ENCODE assay signal across 17 mouse cellular contexts in genomic region chr10:26008948-26009347, GRCm38 (mm10).
DNase-seq lines count a peak whose midpoint lies in the region; ATAC-seq and TF ChIP-seq lines count a peak whose summit lies in the region.
"Had no signal": no experiment of that assay in that cellular context is flagged by ENCODE, and none has a peak within 500 bp of the region (broad histone marks: within the 10 kb centered on the region; RNA-seq: fewer than 3 reads in every experiment).

No protein-coding gene starts in this region.

- H3K4me1 ChIP-seq in forebrain, embryonic 14.5 days (ENCODE audit: control insufficient read depth, insufficient read depth, low read length) = no peaks in the 10 kb centered on the region
- no peaks in the 10 kb centered on the region for H3K4me1 ChIP-seq in forebrain, embryonic 11.5 days (replicated peaks; ENCODE audit: control insufficient read depth, insufficient read depth, low read length)
- no peaks in the 10 kb centered on the region for H3K4me1 ChIP-seq in liver, postnatal 0 days (ENCODE audit: insufficient read depth)
- H3K4me1 ChIP-seq: midbrain, embryonic 10.5 days had no signal

- no peak overlapping the region for H3K4me3 ChIP-seq in forebrain, embryonic 14.5 days (ENCODE audit: low read depth, low read length)
- no peak overlapping the region for H3K4me3 ChIP-seq in forebrain, embryonic 11.5 days (ENCODE audit: low read depth, low read length)
- no peak overlapping the region for H3K4me3 ChIP-seq in layer of hippocampus, adult 2 months
- no peak overlapping the region for H3K4me3 ChIP-seq in liver, postnatal 0 days (ENCODE audit: low read depth, low read length)
- H3K4me3 ChIP-seq: heart, adult 2 months; midbrain, embryonic 10.5 days had no signal

- ATAC-seq in forebrain, embryonic 14.5 days = no peak
- ATAC-seq in forebrain, embryonic 11.5 days (replicated peaks; ENCODE audit: low FRiP score) = no peak
- ATAC-seq in liver, postnatal 0 days = no peak
- no peak for ATAC-seq in megakaryocyte-erythroid progenitor cell, adult 5-6 weeks (replicated peaks; ENCODE audit: low FRiP score, low TSS enrichment, poor library complexity, severe bottlenecking)
- ATAC-seq: activated CD4-positive, CD25-positive, alpha-beta regulatory T cell, adult 4 months had no signal

- TF ChIP-seq EP300 in liver, postnatal 0 days (IDR thresholded peaks at IDR 0.05; ENCODE audit: low read depth) = no peak

- H3K27me3 ChIP-seq in forebrain, embryonic 14.5 days (replicated peaks; ENCODE audit: control insufficient read depth, insufficient read depth, low read length) = no peaks in the 10 kb centered on the region
- H3K27me3 ChIP-seq in forebrain, embryonic 11.5 days (ENCODE audit: control insufficient read depth, insufficient read depth, low read length) = no peaks in the 10 kb centered on the region
- no peaks in the 10 kb centered on the region for H3K27me3 ChIP-seq in liver, postnatal 0 days (ENCODE audit: insufficient read depth, low read length)

- no peaks in the 10 kb centered on the region for H3K36me3 ChIP-seq in forebrain, embryonic 14.5 days (ENCODE audit: control insufficient read depth, insufficient read depth, low read length)
- no peaks in the 10 kb centered on the region for H3K36me3 ChIP-seq in forebrain, embryonic 11.5 days (ENCODE audit: control insufficient read depth, insufficient read depth, low read length)
- no peaks in the 10 kb centered on the region for H3K36me3 ChIP-seq in liver, postnatal 0 days (replicated peaks; ENCODE audit: insufficient read depth, low read length)
- H3K36me3 ChIP-seq: G1E; midbrain, embryonic 10.5 days had no signal

- no peak for TF ChIP-seq POLR2A in brain, embryonic 14.5 days (IDR thresholded peaks at IDR 0.05; ENCODE audit: borderline replicate concordance, extremely low read depth, insufficient read depth, insufficient read length, poor library complexity, severe bottlenecking)

- H3K27ac ChIP-seq in forebrain, embryonic 14.5 days (ENCODE audit: low read depth, low read length) = no peak overlapping the region
- no peak overlapping the region for H3K27ac ChIP-seq in forebrain, embryonic 11.5 days (ENCODE audit: low read depth, low read length)
- peak overlapping the region; percentile 48; the same call in 1 of the 2 replicates for H3K27ac ChIP-seq in layer of hippocampus, adult 2 months
- H3K27ac ChIP-seq in liver, postnatal 0 days (ENCODE audit: low read depth) = no peak overlapping the region
- H3K27ac ChIP-seq: heart, adult 2 months; midbrain, embryonic 10.5 days had no signal

- TF ChIP-seq CTCF in layer of hippocampus, adult 2 months (conservative IDR thresholded peaks at IDR 0.05) = no peak
- no peak for TF ChIP-seq CTCF in brain, embryonic 14.5 days (IDR thresholded peaks at IDR 0.05; ENCODE audit: borderline replicate concordance, extremely low read depth, insufficient read depth, insufficient read length)
- TF ChIP-seq CTCF in liver, postnatal 0 days (IDR thresholded peaks at IDR 0.05; ENCODE audit: low read depth) = no peak

- H3K9me3 ChIP-seq in forebrain, embryonic 14.5 days (replicated peaks; ENCODE audit: control insufficient read depth, low read length) = no peaks in the 10 kb centered on the region
- no peaks in the 10 kb centered on the region for H3K9me3 ChIP-seq in forebrain, embryonic 11.5 days (ENCODE audit: control insufficient read depth, low read length)
- H3K9me3 ChIP-seq in liver, postnatal 0 days (ENCODE audit: low read length) = no peaks in the 10 kb centered on the region
- H3K9me3 ChIP-seq: midbrain, embryonic 10.5 days had no signal

- no peak overlapping the region for H3K4me2 ChIP-seq in forebrain, embryonic 14.5 days (ENCODE audit: low read length)
- no peak overlapping the region for H3K4me2 ChIP-seq in forebrain, embryonic 11.5 days (ENCODE audit: low read depth, low read length, severe bottlenecking)
- no peak overlapping the region for H3K4me2 ChIP-seq in liver, postnatal 0 days (ENCODE audit: low read depth, low read length)

- no peak overlapping the region for H3K9ac ChIP-seq in forebrain, embryonic 14.5 days (ENCODE audit: low read length)
- H3K9ac ChIP-seq in forebrain, embryonic 11.5 days (ENCODE audit: low read length) = no peak overlapping the region
- no peak overlapping the region for H3K9ac ChIP-seq in liver, postnatal 0 days (replicated peaks)

- peak; percentile 20 for DNase-seq in forebrain, embryonic 14.5 days (ENCODE audit: low spot score)
- DNase-seq in forebrain, embryonic 11.5 days (ENCODE audit: low spot score) = no peak
- no peak for DNase-seq in layer of hippocampus, adult 2 months (ENCODE audit: low spot score in 2 of 2)
- no peak for DNase-seq in layer of hippocampus, postnatal 25 days (ENCODE audit: extremely low spot score in 1 of 2, low spot score in 1 of 2)
- peak; percentile 25 for DNase-seq in brain, embryonic 14.5 days (ENCODE audit: low read depth)
- peak; percentile 50 for DNase-seq in kidney, postnatal 10 days
- no peak for DNase-seq in liver, postnatal 0 days
- DNase-seq: B cell, adult 2 months; cerebellum, postnatal 10 days; heart, adult 2 months; lung, adult 18-20 months; retina, postnatal 1 day; thymus, postnatal 36 days had no signal

- 77% methylated on average over 5 of the region's 5 CpGs for WGBS in forebrain, embryonic 14.5 days
- 75% methylated on average over 5 of the region's 5 CpGs for WGBS in forebrain, embryonic 11.5 days
- WGBS in liver, postnatal 0 days (ENCODE audit: insufficient replicate concordance) = 54% methylated on average over 5 of the region's 5 CpGs

Comparison
In these comparisons a context has a peak if more than half of its experiments do, and no peak if none do; other contexts are left out.
1. DNase-seq: peak in forebrain, embryonic 14.5 days (single experiment), brain, embryonic 14.5 days (single experiment) and kidney, postnatal 10 days (single experiment); none in forebrain, embryonic 11.5 days (single experiment), layer of hippocampus, adult 2 months (0 of 2), layer of hippocampus, postnatal 25 days (0 of 2) and liver, postnatal 0 days (single experiment).